Mouse (Mus musculus): ENCODE data around the gene Col28a1. TPM values are rescaled to one million over a fixed set of nuclear protein-coding genes. Genes with fewer than 3 reads are reported as not detected.

Gene Col28a1
- polyA plus RNA-seq (2015; fragmentation: Illumina TruSeq; extraction: RNeasy Lipid Tissue Mini Kit (QIAGEN cat#74804); ENCODE audit: insufficient read depth, low read depth, low replicate concordance), result 0.50 TPM

DNA sequence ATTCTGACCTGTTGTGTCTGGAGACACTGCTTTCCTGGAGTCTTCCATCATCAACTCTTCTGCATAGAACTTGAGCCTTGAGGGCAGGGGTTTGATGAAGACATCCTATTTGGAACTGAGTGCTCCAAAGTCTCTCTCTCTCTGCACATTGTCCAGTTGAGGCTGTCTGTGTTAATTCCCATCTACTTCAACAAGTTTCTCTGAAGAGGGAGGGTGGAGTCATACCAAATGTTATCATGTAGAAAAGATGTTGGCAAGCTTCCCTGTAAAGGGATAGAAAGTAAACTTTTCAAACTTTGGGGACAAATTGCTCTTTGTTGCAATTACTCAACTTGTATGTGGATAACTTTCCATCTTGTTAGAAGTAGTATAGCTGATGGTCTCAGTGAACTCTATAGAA lies at the start of gene Col28a1:
Gene Col28a1, minus strand, starts transcription at position 101 of the 400 bp plus-strand sequence.

GRCm38 (mm10) chr6:8209047-8209865 lies 16.8 kb upstream of the Col28a1 start, which contains the start of gene Mios:
TSS of gene Mios (plus strand) at chr6:8209222.

Other genes starting within 250 kb of the Col28a1 start
- 3.9 TPM for gene Mios, start 16.6 kb upstream of the Col28a1 start, polyA plus RNA-seq (2015; fragmentation: Illumina TruSeq; extraction: RNeasy Lipid Tissue Mini Kit (QIAGEN cat#74804); ENCODE audit: insufficient read depth, low read depth, low replicate concordance)
- gene Rpa3, start 66.6 kb upstream of the Col28a1 start, polyA plus RNA-seq (2015; fragmentation: Illumina TruSeq; extraction: RNeasy Lipid Tissue Mini Kit (QIAGEN cat#74804); ENCODE audit: insufficient read depth, low read depth, low replicate concordance), result 7.3 TPM
- 2.3 TPM for gene Umad1, start 66.7 kb upstream of the Col28a1 start, polyA plus RNA-seq (2015; fragmentation: Illumina TruSeq; extraction: RNeasy Lipid Tissue Mini Kit (QIAGEN cat#74804); ENCODE audit: insufficient read depth, low read depth, low replicate concordance)
- gene Gm45062, start 66.8 kb upstream of the Col28a1 start, polyA plus RNA-seq (2015; fragmentation: Illumina TruSeq; extraction: RNeasy Lipid Tissue Mini Kit (QIAGEN cat#74804); ENCODE audit: insufficient read depth, low read depth, low replicate concordance), result 1.9 TPM

Measured in pancreas, adult 10 weeks (tissue).